Mouse (Mus musculus) heart, embryonic 14.5 days (tissue): ENCODE results near the gene Mast1. TPM values are rescaled to one million over a fixed set of nuclear protein-coding genes. Genes with fewer than 3 reads are reported as not detected.
"Not testable (repeated sequence)": the region's sequence is repeated elsewhere in the genome, so short reads cannot be mapped to it uniquely, and the experiment has no call there.

ENCODE experiments used
- ATAC-seq: fragments of 200-750 bp; cut with Nextera tagmentation; 2 replicates; pipeline ENCODE4 v1.8.0; 2017; ENCODE audit warnings: low read depth, moderate TSS enrichment; ENCODE audit not compliant: insufficient number of reproducible peaks, insufficient read depth, low FRiP score
- H3K27ac ChIP-seq, 2 experiments: fragments of 200-500 bp in 1 of 2; fragments of 300-500 bp in 1 of 2; sonication (generic) in 1 of 2; replicated peaks in 1 of 2; 2 replicates each; pipeline ENCODE4 v1.5.1; 2012 to 2014; ENCODE audit warnings: low read depth in 2 of 2, low read length in 2 of 2, control low read depth in 1 of 2, mild to moderate bottlenecking in 1 of 2, mixed read lengths in 1 of 2; ENCODE audit not compliant: control insufficient read depth in 1 of 2, insufficient read depth in 1 of 2
- H3K27me3 ChIP-seq: fragments of 300-500 bp; sonication (generic); 2 replicates; pipeline ENCODE4 v1.6.1; 2014; ENCODE audit warnings: mild to moderate bottlenecking, low read length, control low read depth; ENCODE audit not compliant: control insufficient read depth, insufficient read depth
- H3K36me3 ChIP-seq: fragments of 300-500 bp; sonication (generic); 2 replicates; pipeline ENCODE4 v1.6.1; 2014; ENCODE audit warnings: mild to moderate bottlenecking, control low read depth, low read length, mixed read lengths; ENCODE audit not compliant: control insufficient read depth, insufficient read depth
- H3K4me1 ChIP-seq, 2 experiments: fragments of 200-500 bp in 1 of 2; fragments of 300-500 bp in 1 of 2; sonication (generic) in 1 of 2; 2 replicates each; pipeline ENCODE4 v1.6.1; 2012 to 2014; ENCODE audit warnings: low read length in 2 of 2, control low read depth in 1 of 2, mixed read lengths in 1 of 2; ENCODE audit not compliant: control insufficient read depth in 2 of 2, insufficient read depth in 2 of 2
- H3K4me2 ChIP-seq: fragments of 300-500 bp; sonication (generic); 2 replicates; pipeline ENCODE4 v1.6.1; 2014; ENCODE audit warnings: mild to moderate bottlenecking, low read length
- H3K4me3 ChIP-seq, 2 experiments: fragments of 200-500 bp in 1 of 2; fragments of 300-500 bp in 1 of 2; sonication (generic) in 1 of 2; 2 replicates each; pipeline ENCODE4 v1.5.1; 2012 to 2014; ENCODE audit warnings: low read length in 2 of 2, mild to moderate bottlenecking in 2 of 2, control low read depth in 1 of 2, low read depth in 1 of 2, moderate library complexity in 1 of 2; ENCODE audit not compliant: control insufficient read depth in 1 of 2, insufficient read depth in 1 of 2
- H3K9ac ChIP-seq: fragments of 300-500 bp; sonication (generic); 2 replicates; pipeline ENCODE4 v1.6.1; 2014; ENCODE audit warnings: mild to moderate bottlenecking, low read length
- H3K9me3 ChIP-seq: fragments of 300-500 bp; sonication (generic); 2 replicates; pipeline ENCODE4 v1.6.1; 2016; ENCODE audit warnings: low read length, control low read depth; ENCODE audit not compliant: control insufficient read depth
- WGBS: fragments of 180-500 bp; shearing (Covaris S2); extraction: QIAGEN DNeasy Blood & Tissue Kit; methylation state at CpG from one replicate; pipeline ENCODE4 v1.1.7; 2014; 5-methylcytosine and 5-hydroxymethylcytosine counted together
- polyA plus RNA-seq: library from polyadenylated mRNA; unstranded; fragments of >200 nt; fragmentation: Nextera tagmentation; extraction: Ambion mirVana; gene quantifications from 2 replicates; pipeline ENCODE4 v1.2.1, GENCODE M21; 2014

The Mast1 gene
- polyA plus RNA-seq, 1 experiment from 2014 or later = 0.23 TPM

- peaks cover 4 to 11% of the 10 kb centered on the region in 2 experiments; a peak in 2 of 4 replicates for H3K4me1 ChIP-seq
- H3K36me3 ChIP-seq = no peaks in the 10 kb centered on the region
- H3K4me2 ChIP-seq = no peak overlapping the region
- H3K27me3 ChIP-seq = peaks cover 53% of the 10 kb centered on the region
- no peak for ATAC-seq
- 83% methylated on average over 6 of the region's 6 CpGs for WGBS
- H3K9me3 ChIP-seq = peaks cover 5% of the 10 kb centered on the region
- no peak overlapping the region for H3K9ac ChIP-seq
- no peak overlapping the region for H3K27ac ChIP-seq
- no peak overlapping the region for H3K4me3 ChIP-seq
Measured at GRCm38 (mm10) chr8:84910551-84910950, 26.6 kb downstream of the Mast1 start.

- Histone ChIP-seq H3K9me3 (peaks cover 5% of the 10 kb centered on the region), H3K4me2 (no peak overlapping the region), H3K27me3 (peaks cover 50% of the 10 kb centered on the region), H3K27ac (no peak overlapping the region), H3K4me3 (no peak overlapping the region), H3K4me1 (peaks cover 4 to 11% of the 10 kb centered on the region in 2 experiments; a peak in 2 of 4 replicates), H3K36me3 (no peaks in the 10 kb centered on the region), H3K9ac (no peak overlapping the region)
- ATAC-seq = no peak
- 79% methylated on average over 5 of the region's 5 CpGs for WGBS
Measured at GRCm38 (mm10) chr8:84909949-84910348, 27.2 kb downstream of the Mast1 start.

- H3K36me3 ChIP-seq = no peaks in the 10 kb centered on the region
- H3K9me3 ChIP-seq = peaks cover 4% of the 10 kb centered on the region
- no peak overlapping the region for H3K27ac ChIP-seq
- peak overlapping the region; percentile 48 to 51 for H3K4me3 ChIP-seq
- peaks cover 4 to 11% of the 10 kb centered on the region in 2 experiments; a peak in 2 of 4 replicates for H3K4me1 ChIP-seq
- peak overlapping the region; percentile 75 for H3K9ac ChIP-seq
- 49% methylated on average over 20 of the region's 20 CpGs for WGBS
- peak overlapping the region; percentile 94 for H3K4me2 ChIP-seq
- peaks cover 54% of the 10 kb centered on the region for H3K27me3 ChIP-seq
- no peak; the same call in 1 of the 2 replicates for ATAC-seq
Measured at GRCm38 (mm10) chr8:84909162-84909767, 27.9 kb downstream of the Mast1 start.

- peak; percentile 88 for ATAC-seq
- under 1% methylated on average over 44 of the region's 45 CpGs for WGBS
- Histone ChIP-seq H3K9ac (peak within 1 kb of the TSS; percentile 75), H3K4me2 (peak within 1 kb of the TSS; percentile 94), H3K27me3 (peaks cover 50% of the 10 kb centered on the region), H3K4me3 (peak within 1 kb of the TSS; percentile 48 to 51), H3K36me3 (no peaks in the 10 kb centered on the region), H3K4me1 (peaks cover 4 to 11% of the 10 kb centered on the region in 2 experiments; a peak in 3 of 4 replicates), H3K9me3 (no peaks in the 10 kb centered on the region), H3K27ac (no peak within 1 kb of the TSS; a peak in 1 of 4 replicates)
Measured at GRCm38 (mm10) chr8:84908421-84909161, 28.6 kb downstream of the Mast1 start, which contains the start of gene Dnase2a. TSS of gene Dnase2a (plus strand) at chr8:84908560.

- 30% methylated on average over 6 of the region's 7 CpGs for WGBS
- H3K36me3 ChIP-seq, H3K27ac ChIP-seq, ATAC-seq, H3K9me3 ChIP-seq: not testable (repeated sequence)
- H3K4me1 ChIP-seq = peaks cover 5 to 11% of the 10 kb centered on the region in 2 experiments; a peak in 3 of 4 replicates
- peak overlapping the region; percentile 21 to 51 for H3K4me3 ChIP-seq
- H3K9ac ChIP-seq = peak overlapping the region; percentile 48; the same call in 1 of the 2 replicates
- peak overlapping the region; percentile 94 for H3K4me2 ChIP-seq
- H3K27me3 ChIP-seq = peaks cover 44% of the 10 kb centered on the region
Measured at GRCm38 (mm10) chr8:84907979-84908378, 29.2 kb downstream of the Mast1 start.

- peaks cover 5 to 7% of the 10 kb centered on the region in 2 experiments; a peak in 2 of 4 replicates for H3K4me1 ChIP-seq
- no peak overlapping the region for H3K9ac ChIP-seq
- ATAC-seq = no peak
- H3K36me3 ChIP-seq = no peaks in the 10 kb centered on the region
- H3K4me3 ChIP-seq = no peak overlapping the region
- H3K27ac ChIP-seq = no peak overlapping the region
- WGBS = 70% methylated on average over 8 of the region's 8 CpGs
- peaks cover 39% of the 10 kb centered on the region for H3K27me3 ChIP-seq
- H3K4me2 ChIP-seq = no peak overlapping the region
- H3K9me3 ChIP-seq = no peaks in the 10 kb centered on the region
Measured at GRCm38 (mm10) chr8:84907493-84907892, 29.7 kb downstream of the Mast1 start.

GRCm38 (mm10) chr8:84907037-84907436, 30.1 kb downstream of the Mast1 start:
- ATAC-seq = no peak
- Histone ChIP-seq H3K27me3 (peaks cover 37% of the 10 kb centered on the region), H3K4me3 (no peak overlapping the region), H3K9ac (no peak overlapping the region), H3K4me1 (peaks cover 5% of the 10 kb centered on the region in 2 experiments; a peak in 2 of 4 replicates), H3K4me2 (no peak overlapping the region), H3K9me3 (no peaks in the 10 kb centered on the region), H3K27ac (no peak overlapping the region), H3K36me3 (no peaks in the 10 kb centered on the region)
- 91% methylated on average over 9 of the region's 9 CpGs for WGBS
